Mouse (Mus musculus): ENCODE results near the gene Rhov.

DNA sequence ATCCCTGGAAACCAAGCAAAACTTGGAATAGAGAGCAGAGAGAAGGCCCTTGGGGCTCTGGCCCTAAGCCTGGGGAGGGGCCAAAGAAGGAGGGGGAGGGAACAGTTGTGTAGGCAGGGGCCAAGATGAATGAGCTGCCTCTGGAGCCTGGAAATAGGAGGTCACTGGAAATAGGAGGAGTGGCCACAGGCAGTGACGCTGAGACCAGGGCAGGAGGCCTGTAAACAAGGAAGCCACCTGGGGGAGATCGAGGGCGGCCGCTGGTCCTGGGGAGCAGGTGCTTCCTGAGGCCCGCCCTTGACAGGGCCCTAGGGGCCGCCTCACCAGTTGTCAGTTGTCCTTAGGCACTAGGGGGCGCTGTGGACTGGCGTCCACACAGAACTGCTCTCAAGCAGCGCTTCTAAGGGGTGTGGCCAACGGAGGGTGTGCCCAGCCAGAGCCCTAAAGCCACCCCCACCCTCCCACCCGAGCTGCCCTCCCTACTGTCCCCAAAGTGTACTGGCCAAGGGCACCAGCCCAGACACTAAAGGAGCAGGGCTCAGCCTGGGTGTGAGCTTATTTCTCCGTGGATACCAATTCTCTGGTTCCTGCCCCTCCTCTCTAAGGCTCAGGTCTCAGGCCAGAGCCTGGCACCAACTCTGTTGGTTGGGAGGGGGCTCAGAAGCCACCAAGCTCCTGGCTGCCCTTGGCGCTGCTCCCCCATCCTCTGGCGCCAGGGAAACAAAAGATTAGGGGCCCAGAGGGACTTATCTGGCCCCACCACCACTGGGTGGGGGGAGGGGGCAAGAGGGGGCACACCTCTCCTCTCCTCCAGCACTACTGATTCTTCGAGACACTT, 29.1 kb upstream of the Rhov start:
- TF ChIP-seq CTCF (conservative IDR thresholded peaks at IDR 0.05; ENCODE audit: insufficient read depth, insufficient read length, low read depth, low read length) = peak; percentile 77
- TF ChIP-seq POLR2A (IDR thresholded peaks at IDR 0.05; ENCODE audit: low read depth, low read length) = no peak

Data from kidney, adult 2 months (tissue).